Mouse (Mus musculus) forebrain, embryonic 11.5 days (tissue): ENCODE data around the gene Tor1b. TPM values are rescaled to one million over a fixed set of nuclear protein-coding genes. Genes with fewer than 3 reads are reported as not detected.
A peak's percentile ranks its signal among the peaks of the same experiment; 100 is the strongest.
"Not testable (repeated sequence)": the region's sequence is repeated elsewhere in the genome, so short reads cannot be mapped to it uniquely, and the experiment has no call there.

Source experiments
- ATAC-seq: fragments of 200-750 bp; cut with Nextera tagmentation; replicated peaks from 2 replicates; pipeline ENCODE4 v1.8.0; 2017; ENCODE audit warnings: moderate TSS enrichment; ENCODE audit not compliant: low FRiP score
- DNase-seq: peaks from one replicate; pipeline ENCODE4 v3.0.0-alpha.2; 2017; ENCODE audit warnings: low spot score
- H3K27ac ChIP-seq: fragments of 300-500 bp; sonication (generic); 2 replicates; pipeline ENCODE4 v1.5.1; 2014; ENCODE audit warnings: low read depth, low read length
- H3K27me3 ChIP-seq: fragments of 300-500 bp; sonication (generic); 2 replicates; pipeline ENCODE4 v1.6.1; 2014; ENCODE audit warnings: mild to moderate bottlenecking, low read length, mixed read lengths; ENCODE audit not compliant: control insufficient read depth, insufficient read depth
- H3K36me3 ChIP-seq: fragments of 300-500 bp; sonication (generic); 2 replicates; pipeline ENCODE4 v1.6.1; 2014; ENCODE audit warnings: mild to moderate bottlenecking, low read length, moderate library complexity, mixed read lengths; ENCODE audit not compliant: control insufficient read depth, insufficient read depth
- H3K4me1 ChIP-seq: fragments of 300-500 bp; sonication (generic); replicated peaks from 2 replicates; pipeline ENCODE4 v1.6.1; 2014; ENCODE audit warnings: low read length, mixed read lengths; ENCODE audit not compliant: control insufficient read depth, insufficient read depth
- H3K4me2 ChIP-seq: fragments of 300-500 bp; sonication (generic); 2 replicates; pipeline ENCODE4 v1.6.1; 2014; ENCODE audit warnings: low read depth, mild to moderate bottlenecking, low read length, moderate library complexity, mixed read lengths; ENCODE audit not compliant: severe bottlenecking
- H3K4me3 ChIP-seq: fragments of 300-500 bp; sonication (generic); 2 replicates; pipeline ENCODE4 v1.5.1; 2014; ENCODE audit warnings: low read depth, low read length
- H3K9ac ChIP-seq: fragments of 300-500 bp; sonication (generic); 2 replicates; pipeline ENCODE4 v1.6.1; 2014; ENCODE audit warnings: low read length
- H3K9me3 ChIP-seq: fragments of 300-500 bp; sonication (generic); 2 replicates; pipeline ENCODE4 v1.6.1; 2016; ENCODE audit warnings: low read length, mixed read lengths; ENCODE audit not compliant: control insufficient read depth
- WGBS: fragments of 180-500 bp; shearing (Covaris S2); extraction: QIAGEN DNeasy Blood & Tissue Kit; methylation state at CpG from one replicate; pipeline ENCODE4 v1.1.7; 2014; 5-methylcytosine and 5-hydroxymethylcytosine counted together
- polyA plus RNA-seq: library from polyadenylated mRNA; unstranded; fragments of >200 nt; fragmentation: Nextera tagmentation; extraction: Ambion mirVana; gene quantifications from 2 replicates; pipeline ENCODE4 v1.2.1, GENCODE M21; 2014

The Tor1b gene
- polyA plus RNA-seq, 1 experiment from 2014 or later = 24.9 TPM

GRCm38 (mm10) chr2:30937731-30938130 lies 15.0 kb upstream of the Tor1b start:
- ATAC-seq (no peak), DNase-seq (no peak)
- Histone ChIP-seq H3K4me2 (no peak overlapping the region), H3K4me3 (no peak overlapping the region), H3K9me3 (no peaks in the 10 kb centered on the region), H3K4me1 (no peaks in the 10 kb centered on the region), H3K9ac (no peak overlapping the region), H3K27me3 (no peaks in the 10 kb centered on the region), H3K36me3 (no peaks in the 10 kb centered on the region), H3K27ac (no peak overlapping the region)
- 87% methylated on average over 8 of the region's 8 CpGs for WGBS

GRCm38 (mm10) chr2:30938574-30938991 lies 14.2 kb upstream of the Tor1b start:
- no peaks in the 10 kb centered on the region for H3K4me1 ChIP-seq
- DNase-seq (no peak), ATAC-seq (no peak)
- H3K4me3 ChIP-seq = no peak overlapping the region
- no peaks in the 10 kb centered on the region for H3K36me3 ChIP-seq
- no peak overlapping the region for H3K4me2 ChIP-seq
- no peaks in the 10 kb centered on the region for H3K9me3 ChIP-seq
- WGBS = 44% methylated on average over 4 of the region's 4 CpGs
- no peaks in the 10 kb centered on the region for H3K27me3 ChIP-seq
- no peak overlapping the region for H3K27ac ChIP-seq
- H3K9ac ChIP-seq = no peak overlapping the region

- DNase-seq (no peak), ATAC-seq (no peak)
- no peaks in the 10 kb centered on the region for H3K4me1 ChIP-seq
- H3K27me3 ChIP-seq = no peaks in the 10 kb centered on the region
- 90% methylated on average over 5 of the region's 5 CpGs for WGBS
- no peak overlapping the region for H3K4me3 ChIP-seq
- no peak overlapping the region for H3K27ac ChIP-seq
- H3K9ac ChIP-seq = no peak overlapping the region
- no peaks in the 10 kb centered on the region for H3K9me3 ChIP-seq
- no peaks in the 10 kb centered on the region for H3K36me3 ChIP-seq
- H3K4me2 ChIP-seq = no peak overlapping the region
These were observed 11.2 kb upstream of the Tor1b start for GRCm38 (mm10) chr2:30941586-30941985.

GRCm38 (mm10) chr2:30942116-30942515 lies 10.6 kb upstream of the Tor1b start:
- 55% methylated on average over 7 of the region's 7 CpGs for WGBS
- not testable (repeated sequence) for H3K27ac ChIP-seq, H3K27me3 ChIP-seq, ATAC-seq, DNase-seq, H3K36me3 ChIP-seq, H3K9me3 ChIP-seq, H3K9ac ChIP-seq, H3K4me3 ChIP-seq, H3K4me1 ChIP-seq, H3K4me2 ChIP-seq

DNA sequence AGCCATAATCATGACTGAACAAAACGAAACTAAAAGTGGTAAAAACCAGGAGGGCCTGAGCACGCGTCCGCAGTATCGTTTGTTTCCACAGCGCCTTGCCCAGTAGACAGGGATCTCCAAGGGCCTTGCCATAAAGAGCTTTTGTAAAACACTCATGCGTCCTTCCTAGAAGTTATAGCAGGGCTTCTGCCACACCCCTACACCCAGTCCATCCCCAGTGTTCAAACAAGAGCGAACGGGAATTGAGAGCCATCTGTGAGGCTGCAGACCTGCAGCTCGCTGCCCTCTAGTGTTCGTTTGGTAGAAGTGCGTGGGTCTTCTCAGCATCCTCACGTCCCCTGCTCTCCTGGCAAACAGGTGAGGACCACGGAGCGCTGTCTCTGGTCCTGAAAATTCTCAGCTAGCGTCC lies 10.2 kb upstream of the Tor1b start:
- Histone ChIP-seq H3K4me3 (no peak overlapping the region), H3K9me3 (no peaks in the 10 kb centered on the region), H3K4me2 (peak overlapping the region; percentile 37; the same call in 1 of the 2 replicates), H3K9ac (0 out of 2 replicates have a peak overlapping the region, but pooled peaks have one; percentile 39), H3K4me1 (no peaks in the 10 kb centered on the region), H3K36me3 (no peaks in the 10 kb centered on the region), H3K27me3 (no peaks in the 10 kb centered on the region), H3K27ac (no peak overlapping the region)
- peak; percentile 56; the same call in 1 of the 2 replicates for ATAC-seq
- WGBS = 32% methylated on average over 16 of the region's 16 CpGs
- DNase-seq = peak; percentile 76

GRCm38 (mm10) chr2:30952457-30952823 lies 319 bp upstream of the Tor1b start:
- DNase-seq (no peak), ATAC-seq (no peak)
- Histone ChIP-seq H3K27me3 (no peaks in the 10 kb centered on the region), H3K27ac (peak overlapping the region; percentile 74; the same call in 1 of the 2 replicates), H3K4me3 (peak overlapping the region; percentile 74), H3K36me3 (peaks cover 6% of the 10 kb centered on the region; the same call in 1 of the 2 replicates), H3K4me2 (peak overlapping the region; percentile 89; the same call in 1 of the 2 replicates), H3K9ac (peak overlapping the region; percentile 85; the same call in 1 of the 2 replicates), H3K4me1 (peaks cover 9% of the 10 kb centered on the region), H3K9me3 (no peaks in the 10 kb centered on the region)
- 34% methylated on average over 5 of the region's 5 CpGs for WGBS

DNA sequence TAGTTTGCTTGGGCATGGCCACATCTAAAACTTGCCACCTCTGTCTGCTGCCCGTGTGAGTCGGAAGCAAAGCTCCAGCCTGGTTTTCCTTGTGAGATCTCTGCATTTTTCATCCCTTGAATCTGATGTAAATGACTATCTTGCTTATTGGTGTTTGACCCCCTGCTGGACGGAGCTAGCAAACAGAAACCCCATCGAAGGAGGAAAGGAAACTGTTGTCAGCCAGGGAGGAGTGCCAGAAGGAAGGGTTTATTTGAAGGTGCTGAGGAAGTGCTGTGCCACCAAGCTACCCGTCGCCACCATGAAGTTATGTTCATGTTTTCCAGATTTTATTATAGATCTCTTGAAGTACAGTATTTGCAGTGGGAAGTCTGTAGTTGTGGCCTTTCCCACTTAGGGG lies 2.0 kb downstream of the Tor1b start:
- Histone ChIP-seq H3K4me2 (peak overlapping the region; percentile 89; the same call in 1 of the 2 replicates), H3K4me3 (no peak overlapping the region), H3K4me1 (peaks cover 9% of the 10 kb centered on the region), H3K27me3 (no peaks in the 10 kb centered on the region), H3K9ac (no peak overlapping the region), H3K36me3 (peaks cover 8% of the 10 kb centered on the region; the same call in 1 of the 2 replicates), H3K27ac (no peak overlapping the region), H3K9me3 (no peaks in the 10 kb centered on the region)
- 86% methylated on average over 6 of the region's 6 CpGs for WGBS
- DNase-seq (no peak), ATAC-seq (no peak)

GRCm38 (mm10) chr2:30957511-30957910 lies 4.8 kb downstream of the Tor1b start:
- Histone ChIP-seq H3K27ac (no peak overlapping the region), H3K4me2 (no peak overlapping the region), H3K27me3 (no peaks in the 10 kb centered on the region), H3K9me3 (no peaks in the 10 kb centered on the region), H3K9ac (no peak overlapping the region), H3K36me3 (peaks cover 21% of the 10 kb centered on the region), H3K4me3 (no peak overlapping the region), H3K4me1 (peaks cover 9% of the 10 kb centered on the region)
- no peak for ATAC-seq
- 89% methylated on average over 4 of the region's 4 CpGs for WGBS
- DNase-seq = no peak

DNA sequence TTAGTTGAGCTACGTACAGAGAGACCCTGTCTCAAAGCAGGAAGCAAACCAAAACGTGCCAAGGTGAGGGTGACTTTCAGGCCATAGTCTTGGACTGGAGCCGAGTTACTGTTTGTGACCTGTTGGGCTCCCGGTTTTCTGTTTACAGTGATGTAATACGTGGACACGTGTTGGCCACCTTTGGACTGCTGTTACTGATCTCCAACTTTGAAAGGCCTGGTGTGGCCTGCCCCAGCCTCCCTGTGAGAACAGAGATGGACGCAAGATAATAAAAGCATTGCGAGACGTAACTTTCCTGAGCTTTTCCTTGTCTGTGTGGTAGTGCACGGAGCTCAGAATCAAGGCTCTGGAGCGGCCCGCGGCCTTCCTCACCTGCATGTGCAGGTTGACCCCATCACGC lies 6.0 kb downstream of the Tor1b start:
- Histone ChIP-seq H3K9ac (no peak overlapping the region), H3K27me3 (no peaks in the 10 kb centered on the region), H3K9me3 (no peaks in the 10 kb centered on the region), H3K27ac (no peak overlapping the region), H3K4me1 (peaks cover 6% of the 10 kb centered on the region), H3K36me3 (peaks cover 26% of the 10 kb centered on the region), H3K4me2 (no peak overlapping the region), H3K4me3 (no peak overlapping the region)
- WGBS = 92% methylated on average over 14 of the region's 14 CpGs
- ATAC-seq = no peak
- no peak for DNase-seq
